Mouse (Mus musculus) retina, postnatal 7 days (tissue): Measurements from ENCODE around the gene Fgfr2.

Source experiments
- DNase-seq: peaks from one replicate; pipeline ENCODE4 v3.0.0-alpha.2; 2012; ENCODE audit warnings: low read depth, low spot score

Gene Fgfr2

DNA sequence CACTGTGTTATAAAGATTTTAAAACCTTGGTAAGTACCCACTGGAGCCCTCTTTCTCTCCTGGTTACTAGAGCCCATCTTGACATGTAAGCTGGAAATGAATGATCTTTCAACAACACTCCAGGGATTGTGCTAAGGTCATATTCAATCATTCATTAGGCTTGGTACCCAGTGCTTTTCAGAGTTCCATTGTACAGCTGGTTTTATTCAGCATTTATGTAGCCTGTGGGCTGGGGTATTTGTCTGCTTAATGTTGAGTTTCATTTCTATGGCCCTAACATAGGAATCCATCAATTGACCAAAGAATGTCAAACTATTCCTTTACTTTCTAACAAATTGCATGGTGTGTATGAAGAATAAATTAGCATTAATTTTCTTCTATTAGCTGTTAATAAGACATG is 299.3 kb downstream of the Fgfr2 start:
- no peak for DNase-seq

DNA sequence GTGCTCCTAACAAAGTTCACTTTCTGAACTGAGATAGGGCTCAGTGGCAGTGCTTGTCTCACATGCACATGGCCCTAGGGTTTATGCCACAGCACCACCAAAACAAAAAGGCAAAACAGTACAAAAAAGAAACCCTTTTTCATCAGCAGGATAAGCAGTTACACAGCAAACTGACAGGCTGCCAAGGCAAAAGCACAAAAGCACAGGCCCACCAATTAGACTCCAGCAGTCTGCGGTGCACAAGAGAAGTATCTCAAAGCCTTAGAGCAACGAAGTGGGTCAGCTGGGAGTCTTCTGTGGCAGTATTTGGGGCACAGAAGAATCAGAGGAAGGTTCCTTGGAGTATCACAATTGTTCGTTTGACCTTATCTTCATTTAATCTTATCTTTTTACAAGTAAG is 302.5 kb downstream of the Fgfr2 start:
- no peak for DNase-seq

GRCm38 (mm10) chr7:132817056-132817455 is 306.1 kb downstream of the Fgfr2 start:
- DNase-seq: no peak

DNA sequence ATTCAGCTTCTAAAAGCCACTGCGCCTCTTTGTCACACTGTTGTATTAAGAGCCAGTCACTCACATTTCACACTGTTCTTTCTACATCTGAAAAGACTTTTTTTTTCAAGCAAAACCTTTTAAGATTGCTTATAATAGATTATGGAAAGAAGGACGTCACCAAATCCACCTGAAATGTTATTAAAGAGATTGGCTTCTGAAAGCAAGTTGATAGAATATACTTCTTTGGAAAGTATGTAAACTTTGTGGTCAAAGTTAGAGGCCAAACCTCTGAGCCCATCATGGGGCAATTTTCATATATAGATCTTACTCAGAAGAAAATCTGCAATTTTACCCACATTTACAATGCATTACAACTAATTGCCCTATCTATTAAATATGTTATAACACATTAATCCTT is 306.6 kb downstream of the Fgfr2 start:
- no peak for DNase-seq

GRCm38 (mm10) chr7:132815081-132815480 is 308.1 kb downstream of the Fgfr2 start:
- DNase-seq: no peak

DNA sequence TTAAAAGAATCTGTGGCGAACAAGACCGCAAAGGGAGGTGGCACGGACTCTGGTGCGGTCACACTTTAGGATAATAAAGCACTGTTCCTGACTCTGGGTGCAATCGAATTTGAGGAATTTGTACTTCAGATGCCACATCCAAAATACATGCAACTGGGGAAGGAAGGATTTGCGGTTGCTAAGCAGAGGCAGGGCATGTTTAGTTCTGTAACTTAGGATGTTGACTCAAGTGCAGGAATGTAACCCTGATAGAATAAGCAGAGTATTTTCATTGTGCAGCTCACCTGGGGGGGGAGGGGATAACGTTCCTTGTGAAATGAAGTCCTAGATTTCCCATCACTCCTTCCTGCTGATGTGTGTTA is 309.1 kb downstream of the Fgfr2 start:
- no peak for DNase-seq

GRCm38 (mm10) chr7:132813416-132814088 is 309.6 kb downstream of the Fgfr2 start, which contains the start of gene Fam53b:
TSS of gene Fam53b (minus strand) at chr7:132813886.
- peak; percentile 68 for DNase-seq

DNA sequence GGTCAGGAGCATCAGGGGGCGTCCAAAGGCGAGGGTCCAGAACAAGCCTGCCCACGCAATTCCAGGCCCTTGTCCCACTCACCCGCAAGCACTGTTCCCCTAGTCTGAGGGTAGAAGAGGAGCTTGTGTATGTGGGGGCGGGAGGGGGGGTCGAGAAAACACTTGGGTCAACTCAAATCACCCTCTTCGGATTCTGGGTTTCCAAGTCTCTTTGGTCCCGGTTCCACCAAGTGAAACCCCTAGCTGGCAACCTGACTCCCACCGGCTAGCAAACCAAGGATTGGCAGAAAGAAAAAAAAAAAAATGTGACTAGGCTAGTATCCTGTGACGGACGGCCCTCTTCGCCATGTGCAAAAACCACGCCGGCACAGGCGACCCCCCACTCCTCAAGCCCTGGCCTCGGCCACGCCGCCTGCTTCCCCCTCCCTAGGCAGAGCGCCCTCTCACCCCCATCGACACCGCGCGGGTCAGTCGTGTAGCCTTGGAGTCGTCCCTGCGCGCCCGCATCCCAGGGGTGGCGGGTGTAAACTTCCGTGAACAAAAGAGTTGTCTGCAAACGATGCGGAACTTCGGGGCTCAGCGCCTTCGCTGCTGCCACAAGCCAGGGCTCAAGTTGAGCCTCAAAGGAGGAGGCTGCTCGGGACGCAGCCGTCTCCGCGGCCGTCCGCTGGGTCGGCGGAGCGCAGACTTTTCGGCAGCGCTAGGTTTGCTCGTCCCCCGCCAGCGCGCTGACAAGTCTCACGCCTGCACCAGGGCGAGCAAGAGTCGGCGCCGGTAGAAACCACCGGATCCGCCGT is 310.3 kb downstream of the Fgfr2 start:
- DNase-seq: no peak

GRCm38 (mm10) chr7:132811716-132812618 is 311.2 kb downstream of the Fgfr2 start:
- DNase-seq: no peak

- peak; percentile 79 for DNase-seq
Observed at GRCm38 (mm10) chr7:132810879-132811278, 312.3 kb downstream of the Fgfr2 start.

DNA sequence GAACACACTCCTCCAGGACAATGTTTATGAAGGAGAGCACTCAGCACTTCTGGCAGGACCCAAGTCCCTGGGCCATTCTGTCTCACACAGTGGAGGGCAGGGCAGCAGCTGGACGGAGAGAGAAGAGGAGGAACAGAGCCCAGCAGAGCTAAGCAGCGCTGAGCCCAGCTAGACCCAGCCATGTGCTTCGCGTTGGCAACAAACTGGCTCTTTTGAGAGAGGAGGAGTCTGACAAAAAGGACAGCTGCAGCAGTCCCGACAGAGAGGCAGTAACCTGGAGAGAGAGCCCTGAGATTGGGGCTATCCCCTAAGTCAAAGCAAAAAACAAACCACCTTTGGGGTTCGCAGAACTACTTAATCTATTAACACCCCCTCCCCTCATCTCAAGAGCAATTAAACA is 312.8 kb downstream of the Fgfr2 start:
- no peak for DNase-seq

DNA sequence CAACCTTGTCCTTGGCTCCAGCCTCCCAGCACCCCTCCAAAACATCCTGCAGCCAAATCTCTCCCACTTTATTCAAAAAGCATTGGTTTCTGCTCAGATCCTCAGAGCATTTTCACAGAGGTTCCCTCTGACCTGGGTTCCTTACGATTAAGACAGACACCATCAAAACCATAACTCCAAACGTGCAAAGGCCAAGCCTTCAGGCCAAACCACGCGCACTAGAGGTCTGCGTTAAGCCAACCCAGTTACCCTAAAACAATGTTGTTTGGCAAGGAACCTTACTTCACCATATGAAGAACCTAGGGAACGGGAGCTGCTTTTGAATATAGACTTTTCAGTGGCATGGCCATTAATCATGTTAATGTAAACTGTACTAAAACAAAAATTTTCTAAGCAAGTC is 313.4 kb downstream of the Fgfr2 start:
- DNase-seq: no peak

GRCm38 (mm10) chr7:132808841-132809682 is 314.1 kb downstream of the Fgfr2 start:
- no peak for DNase-seq

GRCm38 (mm10) chr7:132808051-132808796 is 314.9 kb downstream of the Fgfr2 start:
- no peak for DNase-seq

DNA sequence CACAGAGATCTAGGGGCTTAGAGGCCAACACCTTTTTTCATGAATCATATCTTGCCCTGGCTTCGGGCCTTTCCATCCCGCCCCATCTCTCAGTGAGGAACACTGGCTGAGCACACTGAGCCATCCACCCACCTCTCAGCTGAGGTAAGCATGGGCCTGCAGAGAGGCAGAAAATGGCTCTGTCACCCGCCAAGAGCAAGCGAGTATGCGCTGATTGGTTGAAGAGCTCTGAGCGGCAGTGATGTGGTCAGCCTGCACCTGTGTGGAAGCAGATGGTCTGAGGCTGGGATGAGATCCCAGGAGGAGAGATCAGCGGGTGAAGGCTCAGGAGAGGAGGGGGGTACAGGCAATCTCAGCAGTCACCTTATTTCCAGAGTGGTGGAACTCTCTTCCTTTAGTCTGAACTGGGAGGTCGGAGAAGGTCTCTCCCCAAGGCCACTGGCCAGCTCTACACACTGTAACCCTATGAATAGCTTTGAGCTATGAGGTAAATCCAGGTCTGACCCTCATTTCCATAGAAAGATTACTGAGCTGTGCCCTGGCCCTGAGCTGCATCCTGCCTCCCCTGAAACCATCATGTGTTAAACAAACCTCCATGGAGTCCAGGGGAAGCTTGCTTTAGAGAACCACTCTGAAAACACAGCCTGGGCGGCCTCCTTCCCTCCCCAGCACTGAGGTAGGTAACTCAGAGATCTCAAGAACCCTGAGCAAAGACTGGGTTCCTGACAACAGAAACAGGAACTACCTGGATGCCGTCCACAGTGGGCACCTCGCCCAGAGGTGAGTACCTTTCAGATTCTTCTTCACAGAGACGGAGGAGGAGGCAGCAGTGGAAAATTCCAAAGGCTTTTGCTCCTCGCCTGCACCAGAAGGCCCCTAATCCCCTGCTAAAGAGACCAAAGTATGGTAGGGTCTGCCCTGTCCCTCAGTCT is 316.0 kb downstream of the Fgfr2 start:
- no peak for DNase-seq

DNA sequence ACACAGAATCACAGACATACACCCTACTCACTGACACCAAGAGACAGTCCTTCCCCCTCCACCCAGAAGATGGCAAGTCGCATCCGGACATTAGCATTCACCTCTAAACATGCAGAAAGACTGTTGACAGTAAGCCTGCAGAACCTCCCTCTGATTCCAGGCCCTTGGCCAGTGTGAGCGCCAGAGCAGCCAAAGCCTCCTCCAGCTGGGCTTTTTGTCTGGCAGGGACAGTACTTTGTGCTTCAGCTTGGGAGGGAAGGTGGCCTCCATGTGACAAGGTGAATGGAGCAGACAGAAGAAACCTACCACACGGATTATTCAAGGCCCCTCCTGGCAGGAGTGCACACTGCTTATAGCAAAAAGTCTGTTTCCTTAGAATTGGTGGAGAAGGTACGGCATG is 316.9 kb downstream of the Fgfr2 start:
- no peak for DNase-seq

DNA sequence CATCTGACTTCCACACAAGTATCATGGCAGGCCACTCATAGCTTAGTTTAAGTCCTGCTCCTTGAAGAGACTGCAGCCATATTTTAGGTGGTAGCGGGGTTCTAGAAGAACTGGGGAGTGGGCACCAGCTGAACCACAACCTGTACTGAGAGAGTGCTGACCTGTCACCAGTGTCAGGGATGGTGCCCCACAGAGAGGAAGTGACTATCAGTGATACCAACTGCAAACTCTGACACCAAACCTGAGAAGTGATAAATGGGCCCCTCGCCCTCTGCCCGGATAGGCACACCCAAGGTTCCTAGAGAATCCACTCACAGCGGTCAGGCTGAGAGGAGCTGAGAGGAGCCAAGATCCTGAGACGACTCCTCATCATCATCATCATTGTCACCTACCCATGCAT is 318.2 kb downstream of the Fgfr2 start:
- DNase-seq: no peak

- no peak for DNase-seq
Observed at GRCm38 (mm10) chr7:132804461-132804860, 318.7 kb downstream of the Fgfr2 start.

DNA sequence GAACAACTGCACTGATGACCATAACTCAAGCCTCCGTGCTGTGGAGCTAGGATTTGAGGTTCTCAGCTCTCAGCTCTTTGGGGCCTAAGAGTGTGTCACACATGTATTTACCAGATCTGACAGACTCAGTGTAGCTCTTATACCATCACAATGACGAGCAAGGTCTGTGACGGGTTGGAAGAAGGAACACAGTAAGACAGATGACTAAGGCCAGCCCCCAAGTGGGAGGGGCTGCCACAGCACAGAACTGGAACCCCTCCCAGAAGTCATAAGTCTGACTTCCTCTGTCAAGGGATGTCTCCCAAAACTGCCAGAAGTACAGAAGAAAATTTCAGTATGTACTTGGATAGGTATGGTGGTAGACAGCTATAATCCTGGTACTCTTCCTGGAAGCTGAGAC is 319.2 kb downstream of the Fgfr2 start:
- no peak for DNase-seq
